Mouse (Mus musculus) lung, adult 2 months (tissue): Measurements from ENCODE around the gene Lrriq1. TPM values are rescaled to one million over a fixed set of nuclear protein-coding genes. Genes with fewer than 3 reads are reported as not detected.

ENCODE experiments used
- DNase-seq: peaks from one replicate; pipeline ENCODE4 v3.0.0; 2022
- H3K4me1 ChIP-seq: fragments of 200-500 bp; 2 replicates; pipeline ENCODE4 v1.6.1; 2011; ENCODE audit warnings: low read length; ENCODE audit not compliant: control insufficient read depth, insufficient read depth
- H3K4me3 ChIP-seq: fragments of 200-500 bp; replicated peaks from 2 replicates; pipeline ENCODE3; 2011; ENCODE audit warnings: low read depth, mild to moderate bottlenecking, control low read depth, low read length; ENCODE audit errors: extremely low read depth
- CTCF ChIP-seq: fragments of 200-500 bp; IDR thresholded peaks from 2 replicates; pipeline ENCODE4 v1.5.1; 2011; ENCODE audit warnings: mild to moderate bottlenecking, low read length, control low read depth; ENCODE audit not compliant: insufficient read depth
- POLR2A ChIP-seq: fragments of 200-500 bp; IDR thresholded peaks from 2 replicates; pipeline ENCODE4 v1.6.1; 2011; ENCODE audit warnings: low read depth, mild to moderate bottlenecking, control low read depth, low read length, borderline replicate concordance; ENCODE audit errors: extremely low read depth
- WGBS: fragments of 180-500 bp; shearing (Covaris S2); methylation state at CpG from one replicate; pipeline ENCODE4 v1.1.7; 2018; 5-methylcytosine and 5-hydroxymethylcytosine counted together
- polyA plus RNA-seq: library from polyadenylated mRNA; depleted of rRNA; stranded (reverse); fragments of >200 nt; gene quantifications from 2 replicates; pipeline ENCODE4 v1.2.3, GENCODE M21; 2012

Lrriq1 gene
- polyA plus RNA-seq, 1 experiment, result 1.8 TPM

GRCm38 (mm10) chr10:103141532-103141931 is 94.6 kb downstream of the Lrriq1 start:
- H3K4me3 ChIP-seq, result no peak overlapping the region
- TF ChIP-seq POLR2A (no peak), CTCF (no peak)
- DNase-seq, result no peak
- 33% methylated on average over 6 of the region's 6 CpGs for WGBS
- no peaks in the 10 kb centered on the region for H3K4me1 ChIP-seq

GRCm38 (mm10) chr10:103140609-103141008 is 95.5 kb downstream of the Lrriq1 start:
- TF ChIP-seq CTCF (no peak), POLR2A (no peak)
- no peaks in the 10 kb centered on the region for H3K4me1 ChIP-seq
- 61% methylated on average over 8 of the region's 8 CpGs for WGBS
- no peak for DNase-seq
- H3K4me3 ChIP-seq, result no peak overlapping the region

- no peaks in the 10 kb centered on the region for H3K4me1 ChIP-seq
- 52% methylated on average over 6 of the region's 6 CpGs for WGBS
- no peak for TF ChIP-seq POLR2A
- no peak for TF ChIP-seq CTCF
- DNase-seq, result no peak
- H3K4me3 ChIP-seq, result no peak overlapping the region
These were observed 121.5 kb downstream of the Lrriq1 start for GRCm38 (mm10) chr10:103114629-103115028.

- DNase-seq, result no peak
- no peaks in the 10 kb centered on the region for H3K4me1 ChIP-seq
- H3K4me3 ChIP-seq, result no peak overlapping the region
- no peak for TF ChIP-seq CTCF
- TF ChIP-seq POLR2A, result no peak
- 89% methylated on average over 2 of the region's 2 CpGs for WGBS
These were observed 128.0 kb downstream of the Lrriq1 start for GRCm38 (mm10) chr10:103108090-103108489.

- Histone ChIP-seq H3K4me1 (no peaks in the 10 kb centered on the region), H3K4me3 (no peak overlapping the region)
- DNase-seq, result no peak
- TF ChIP-seq CTCF (no peak), POLR2A (no peak)
- WGBS, result 48% methylated on average over 1 of the region's 1 CpGs
These were observed 150.0 kb downstream of the Lrriq1 start for GRCm38 (mm10) chr10:103086101-103086500.

- TF ChIP-seq POLR2A, result no peak
- no peak for TF ChIP-seq CTCF
- H3K4me3 ChIP-seq, result no peak overlapping the region
- WGBS, result 82% methylated on average over 2 of the region's 2 CpGs
- no peaks in the 10 kb centered on the region for H3K4me1 ChIP-seq
- DNase-seq, result no peak
These were observed 186.5 kb downstream of the Lrriq1 start for GRCm38 (mm10) chr10:103049593-103049992.

GRCm38 (mm10) chr10:103046623-103047022 is 189.5 kb downstream of the Lrriq1 start:
- Histone ChIP-seq H3K4me3 (no peak overlapping the region), H3K4me1 (no peaks in the 10 kb centered on the region)
- no peak for DNase-seq
- no peak for TF ChIP-seq POLR2A
- no peak for TF ChIP-seq CTCF
- 70% methylated on average over 3 of the region's 3 CpGs for WGBS

- 39% methylated on average over 2 of the region's 2 CpGs for WGBS
- TF ChIP-seq CTCF (no peak), POLR2A (no peak)
- H3K4me1 ChIP-seq, result no peaks in the 10 kb centered on the region
- H3K4me3 ChIP-seq, result no peak overlapping the region
- no peak for DNase-seq
These were observed 191.1 kb downstream of the Lrriq1 start for GRCm38 (mm10) chr10:103045019-103045418.

GRCm38 (mm10) chr10:103035002-103035640 is 201.0 kb downstream of the Lrriq1 start:
- 7% methylated on average over 14 of the region's 14 CpGs for WGBS
- TF ChIP-seq CTCF, result no peak
- TF ChIP-seq POLR2A, result no peak
- Histone ChIP-seq H3K4me3 (no peak overlapping the region), H3K4me1 (no peaks in the 10 kb centered on the region; the same call in 1 of the 2 replicates)
- no peak for DNase-seq

- TF ChIP-seq CTCF (no peak), POLR2A (no peak)
- DNase-seq, result no peak
- no peak overlapping the region for H3K4me3 ChIP-seq
- 12% methylated on average over 11 of the region's 11 CpGs for WGBS
- peaks cover 6% of the 10 kb centered on the region; the same call in 1 of the 2 replicates for H3K4me1 ChIP-seq
These were observed 205.2 kb downstream of the Lrriq1 start for GRCm38 (mm10) chr10:103030931-103031330.
